Mouse (Mus musculus) forebrain, embryonic 13.5 days (tissue): ENCODE measurements around the gene Kpna7. TPM values are rescaled to one million over a fixed set of nuclear protein-coding genes. Genes with fewer than 3 reads are reported as not detected.
A peak's percentile ranks its signal among the peaks of the same experiment; 100 is the strongest.
"Not testable (repeated sequence)": the region's sequence is repeated elsewhere in the genome, so short reads cannot be mapped to it uniquely, and the experiment has no call there.

Experiments
- ATAC-seq: fragments of 200-750 bp; cut with Nextera tagmentation; 2 replicates; pipeline ENCODE4 v1.8.0; 2017
- H3K27ac ChIP-seq: fragments of 300-500 bp; sonication (generic); 2 replicates; pipeline ENCODE4 v1.5.1; 2015; ENCODE audit warnings: inconsistent platforms, mild to moderate bottlenecking, moderate library complexity
- H3K27me3 ChIP-seq: fragments of 300-500 bp; sonication (generic); 2 replicates; pipeline ENCODE4 v1.6.1; 2015; ENCODE audit warnings: mild to moderate bottlenecking, inconsistent platforms
- H3K36me3 ChIP-seq: fragments of 300-500 bp; sonication (generic); 2 replicates; pipeline ENCODE4 v1.6.1; 2015; ENCODE audit warnings: mild to moderate bottlenecking, inconsistent platforms; ENCODE audit not compliant: poor library complexity, severe bottlenecking
- H3K4me1 ChIP-seq: fragments of 300-500 bp; sonication (generic); 2 replicates; pipeline ENCODE4 v1.6.1; 2015; ENCODE audit warnings: inconsistent platforms
- H3K4me2 ChIP-seq: fragments of 300-500 bp; sonication (generic); 2 replicates; pipeline ENCODE4 v1.6.1; 2015; ENCODE audit warnings: inconsistent platforms, mild to moderate bottlenecking, moderate library complexity
- H3K4me3 ChIP-seq: fragments of 300-500 bp; sonication (generic); 2 replicates; pipeline ENCODE4 v1.5.1; 2015; ENCODE audit warnings: mild to moderate bottlenecking, inconsistent platforms
- H3K9ac ChIP-seq: fragments of 300-500 bp; sonication (generic); 2 replicates; pipeline ENCODE4 v1.6.1; 2015; ENCODE audit warnings: mild to moderate bottlenecking, inconsistent platforms
- H3K9me3 ChIP-seq: fragments of 300-500 bp; sonication (generic); replicated peaks from 2 replicates; pipeline ENCODE4 v1.6.1; 2016; ENCODE audit warnings: inconsistent platforms
- WGBS: fragments of 180-500 bp; shearing (Covaris S2); methylation state at CpG from one replicate; pipeline ENCODE4 v1.1.7; 2015; 5-methylcytosine and 5-hydroxymethylcytosine counted together
- polyA plus RNA-seq: library from polyadenylated mRNA; unstranded; fragments of >200 nt; fragmentation: Nextera tagmentation; extraction: Ambion mirVana; gene quantifications from 2 replicates; pipeline ENCODE4 v1.2.1, GENCODE M21; 2015

The Kpna7 gene
- polyA plus RNA-seq, 1 experiment from 2014 or later: not detected

- WGBS: 51% methylated on average over 10 of the region's 10 CpGs
- no peak overlapping the region for H3K4me3 ChIP-seq
- H3K27me3 ChIP-seq: peaks cover 28% of the 10 kb centered on the region
- no peak overlapping the region for H3K9ac ChIP-seq
- H3K4me1 ChIP-seq: peaks cover 13% of the 10 kb centered on the region
- H3K9me3 ChIP-seq: no peaks in the 10 kb centered on the region
- no peak overlapping the region for H3K27ac ChIP-seq
- 0 out of 2 replicates have a peak, but pooled peaks cover 2% of the 10 kb centered on the region for H3K36me3 ChIP-seq
- ATAC-seq: no peak
- H3K4me2 ChIP-seq: no peak overlapping the region
Measured at GRCm38 (mm10) chr5:145116916-145117315, 33.1 kb upstream of the Kpna7 start.

- H3K27me3 ChIP-seq: peaks cover 28% of the 10 kb centered on the region
- H3K9ac ChIP-seq: no peak overlapping the region
- H3K9me3 ChIP-seq: no peaks in the 10 kb centered on the region
- no peak overlapping the region for H3K4me3 ChIP-seq
- H3K36me3 ChIP-seq: 0 out of 2 replicates have a peak, but pooled peaks cover 8% of the 10 kb centered on the region
- whole genome bisulfite sequencing: 59% methylated on average over 4 of the region's 4 CpGs
- no peak overlapping the region for H3K4me2 ChIP-seq
- ATAC-seq: no peak
- peaks cover 13% of the 10 kb centered on the region for H3K4me1 ChIP-seq
- H3K27ac ChIP-seq: no peak overlapping the region
Measured at GRCm38 (mm10) chr5:145116316-145116715, 32.5 kb upstream of the Kpna7 start.

- Histone ChIP-seq H3K4me1 (peaks cover 13% of the 10 kb centered on the region), H3K36me3 (peaks cover 14% of the 10 kb centered on the region), H3K27me3 (peaks cover 28% of the 10 kb centered on the region), H3K9ac (no peak overlapping the region), H3K9me3 (no peaks in the 10 kb centered on the region), H3K4me3 (no peak overlapping the region), H3K27ac (no peak overlapping the region), H3K4me2 (no peak overlapping the region)
- ATAC-seq: no peak
- WGBS: 95% methylated on average over 5 of the region's 5 CpGs
Measured at GRCm38 (mm10) chr5:145115736-145116135, 31.9 kb upstream of the Kpna7 start.

GRCm38 (mm10) chr5:145114606-145115473, 31.0 kb upstream of the Kpna7 start:
- peak overlapping the region; percentile 70 for H3K4me2 ChIP-seq
- H3K27ac ChIP-seq: no peak overlapping the region
- WGBS: 22% methylated on average over 32 of the region's 40 CpGs
- H3K27me3 ChIP-seq: peaks cover 28% of the 10 kb centered on the region
- H3K9ac ChIP-seq: peak overlapping the region; percentile 61
- ATAC-seq: peak; percentile 13; the same call in 1 of the 2 replicates
- peaks cover 23% of the 10 kb centered on the region for H3K36me3 ChIP-seq
- H3K4me1 ChIP-seq: peaks cover 13% of the 10 kb centered on the region
- H3K9me3 ChIP-seq: no peaks in the 10 kb centered on the region
- peak overlapping the region; percentile 45 for H3K4me3 ChIP-seq

GRCm38 (mm10) chr5:145114071-145114605, 30.3 kb upstream of the Kpna7 start, which contains the start of gene Arpc1b:
Arpc1b (plus strand) TSS chr5:145114215.
- Histone ChIP-seq H3K4me3 (peak within 1 kb of the TSS; percentile 45), H3K4me2 (peak within 1 kb of the TSS; percentile 70), H3K27me3 (peaks cover 28% of the 10 kb centered on the region), H3K4me1 (peaks cover 13% of the 10 kb centered on the region), H3K36me3 (peaks cover 30% of the 10 kb centered on the region), H3K9me3 (no peaks in the 10 kb centered on the region), H3K9ac (peak within 1 kb of the TSS; percentile 61), H3K27ac (no peak within 1 kb of the TSS)
- WGBS: under 1% methylated on average over 38 of the region's 53 CpGs
- ATAC-seq: peak; percentile 57

- no peak for ATAC-seq
- peak overlapping the region; percentile 45; the same call in 1 of the 2 replicates for H3K4me3 ChIP-seq
Measured at GRCm38 (mm10) chr5:145113416-145113815, 29.6 kb upstream of the Kpna7 start.

GRCm38 (mm10) chr5:145112566-145112965, 28.7 kb upstream of the Kpna7 start:
- H3K9ac ChIP-seq: no peak overlapping the region
- H3K36me3 ChIP-seq: peaks cover 44% of the 10 kb centered on the region
- no peak for ATAC-seq
- WGBS: 82% methylated on average over 8 of the region's 8 CpGs
- H3K27me3 ChIP-seq: peaks cover 28% of the 10 kb centered on the region
- H3K9me3 ChIP-seq: no peaks in the 10 kb centered on the region
- peaks cover 13% of the 10 kb centered on the region for H3K4me1 ChIP-seq
- H3K27ac ChIP-seq: no peak overlapping the region
- H3K4me3 ChIP-seq: no peak overlapping the region
- H3K4me2 ChIP-seq: no peak overlapping the region

More at GRCm38 (mm10) chr5:145113416-145113815, 29.6 kb upstream of the Kpna7 start:
- WGBS: 61% methylated on average over 2 of the region's 2 CpGs
- Histone ChIP-seq H3K36me3 (peaks cover 35% of the 10 kb centered on the region), H3K9me3 (no peaks in the 10 kb centered on the region), H3K9ac (no peak overlapping the region), H3K27ac (no peak overlapping the region), H3K4me2 (peak overlapping the region; percentile 70), H3K27me3 (peaks cover 28% of the 10 kb centered on the region), H3K4me1 (peaks cover 13% of the 10 kb centered on the region)

- Histone ChIP-seq H3K4me3 (no peak overlapping the region), H3K36me3 (peaks cover 66% of the 10 kb centered on the region)
- WGBS: 91% methylated on average over 6 of the region's 6 CpGs
Measured at GRCm38 (mm10) chr5:145110401-145110800, 26.6 kb upstream of the Kpna7 start.

GRCm38 (mm10) chr5:145105694-145106275, 22.0 kb upstream of the Kpna7 start:
- 89% methylated on average over 9 of the region's 9 CpGs for WGBS
- Histone ChIP-seq H3K27ac (no peak overlapping the region), H3K4me3 (no peak overlapping the region), H3K9ac (no peak overlapping the region), H3K9me3 (no peaks in the 10 kb centered on the region), H3K36me3 (peaks cover 96% of the 10 kb centered on the region), H3K4me2 (no peak overlapping the region), H3K27me3 (no peaks in the 10 kb centered on the region), H3K4me1 (no peaks in the 10 kb centered on the region)
- ATAC-seq: no peak

More at GRCm38 (mm10) chr5:145110401-145110800, 26.6 kb upstream of the Kpna7 start:
- Histone ChIP-seq H3K4me1 (peaks cover 13% of the 10 kb centered on the region), H3K9ac (no peak overlapping the region), H3K9me3 (no peaks in the 10 kb centered on the region), H3K27ac (no peak overlapping the region), H3K4me2 (no peak overlapping the region), H3K27me3 (peaks cover 23% of the 10 kb centered on the region)
- ATAC-seq: no peak

GRCm38 (mm10) chr5:145104328-145104727, 20.5 kb upstream of the Kpna7 start:
- Histone ChIP-seq H3K36me3 (peaks cover 96% of the 10 kb centered on the region), H3K27ac (no peak overlapping the region), H3K4me2 (no peak overlapping the region), H3K4me3 (no peak overlapping the region), H3K9ac (no peak overlapping the region), H3K27me3 (no peaks in the 10 kb centered on the region), H3K9me3 (no peaks in the 10 kb centered on the region), H3K4me1 (no peaks in the 10 kb centered on the region)
- WGBS: 86% methylated on average over 9 of the region's 9 CpGs
- ATAC-seq: no peak

- no peaks in the 10 kb centered on the region for H3K9me3 ChIP-seq
- H3K36me3 ChIP-seq: peaks cover 96% of the 10 kb centered on the region
- no peak overlapping the region for H3K4me3 ChIP-seq
- H3K9ac ChIP-seq: no peak overlapping the region
- H3K4me2 ChIP-seq: no peak overlapping the region
- WGBS: 93% methylated on average over 4 of the region's 4 CpGs
- H3K4me1 ChIP-seq: no peaks in the 10 kb centered on the region
- H3K27me3 ChIP-seq: no peaks in the 10 kb centered on the region
- ATAC-seq: no peak
- no peak overlapping the region for H3K27ac ChIP-seq
Measured at GRCm38 (mm10) chr5:145102706-145103105, 18.9 kb upstream of the Kpna7 start.

- not testable (repeated sequence) for ATAC-seq, H3K27me3 ChIP-seq, H3K9ac ChIP-seq, H3K4me2 ChIP-seq, H3K4me1 ChIP-seq, H3K4me3 ChIP-seq, H3K27ac ChIP-seq, H3K9me3 ChIP-seq
- H3K36me3 ChIP-seq: peaks cover 96% of the 10 kb centered on the region
- 96% methylated on average over 11 of the region's 11 CpGs for WGBS
Measured at GRCm38 (mm10) chr5:145101451-145101850, 17.6 kb upstream of the Kpna7 start.
